Mouse (Mus musculus) urinary bladder, postnatal 10 days (tissue): ENCODE results near the gene Stub1.
A peak's percentile ranks its signal among the peaks of the same experiment; 100 is the strongest.

Experiments
- DNase-seq: peaks from one replicate; pipeline ENCODE4 v3.0.0; 2022; ENCODE audit warnings: low spot score

Stub1 gene

GRCm38 (mm10) chr17:25868601-25869191 is 35.5 kb upstream of the Stub1 start, which contains the start of gene Mcrip2:
TSS of gene Mcrip2 (minus strand) at chr17:25868764.
- no peak for DNase-seq

GRCm38 (mm10) chr17:25867836-25868600 is 34.8 kb upstream of the Stub1 start:
- DNase-seq: no peak

- DNase-seq: no peak
These were observed 34.3 kb upstream of the Stub1 start for GRCm38 (mm10) chr17:25867509-25867835.

GRCm38 (mm10) chr17:25866172-25866571 is 33.0 kb upstream of the Stub1 start:
- DNase-seq: no peak

GRCm38 (mm10) chr17:25865288-25865687 is 32.1 kb upstream of the Stub1 start:
- no peak for DNase-seq

- DNase-seq: no peak
These were observed 31.1 kb upstream of the Stub1 start for GRCm38 (mm10) chr17:25864311-25864710.

GRCm38 (mm10) chr17:25863681-25864080 is 30.5 kb upstream of the Stub1 start:
- no peak for DNase-seq

GRCm38 (mm10) chr17:25861704-25862612 is 28.8 kb upstream of the Stub1 start:
- no peak for DNase-seq

GRCm38 (mm10) chr17:25860832-25861703 is 27.9 kb upstream of the Stub1 start, which contains the start of gene Wdr90:
TSS of gene Wdr90 (minus strand) at chr17:25861501.
- DNase-seq: peak; percentile 62

GRCm38 (mm10) chr17:25860229-25860628 is 27.0 kb upstream of the Stub1 start:
- DNase-seq: no peak

GRCm38 (mm10) chr17:25844396-25844901 is 11.2 kb upstream of the Stub1 start, which contains the start of gene Rhot2:
TSS of gene Rhot2 (minus strand) at chr17:25844851.
- DNase-seq: peak; percentile 85

- no peak for DNase-seq
These were observed 10.6 kb upstream of the Stub1 start for GRCm38 (mm10) chr17:25843636-25844395.

GRCm38 (mm10) chr17:25843122-25843521 is 9.9 kb upstream of the Stub1 start:
- DNase-seq: no peak

GRCm38 (mm10) chr17:25842509-25842908 is 9.3 kb upstream of the Stub1 start:
- DNase-seq: no peak

- DNase-seq: no peak
These were observed 8.1 kb upstream of the Stub1 start, which contains the start of gene Gm20683 for GRCm38 (mm10) chr17:25841117-25841880. TSS of gene Gm20683 (minus strand) at chr17:25841763.

GRCm38 (mm10) chr17:25840519-25840918 is 7.3 kb upstream of the Stub1 start:
- no peak for DNase-seq

GRCm38 (mm10) chr17:25839455-25840235 is 6.4 kb upstream of the Stub1 start:
- no peak for DNase-seq

GRCm38 (mm10) chr17:25838904-25839303 is 5.7 kb upstream of the Stub1 start:
- no peak for DNase-seq

- no peak for DNase-seq
These were observed 4.3 kb upstream of the Stub1 start for GRCm38 (mm10) chr17:25837533-25837932.
